Mouse (Mus musculus) heart, embryonic 15.5 days (tissue): ENCODE results near the gene Prr19. TPM values are rescaled to one million over a fixed set of nuclear protein-coding genes. Genes with fewer than 3 reads are reported as not detected.

Experiments
- ATAC-seq: fragments of 200-750 bp; cut with Nextera tagmentation; replicated peaks from 2 replicates; pipeline ENCODE4 v1.8.0; 2017; ENCODE audit warnings: low read depth, moderate TSS enrichment; ENCODE audit not compliant: insufficient number of reproducible peaks, insufficient read depth, low FRiP score
- H3K27ac ChIP-seq: fragments of 300-500 bp; sonication (generic); 2 replicates; pipeline ENCODE4 v1.5.1; 2015; ENCODE audit warnings: mild to moderate bottlenecking, inconsistent platforms
- H3K27me3 ChIP-seq: fragments of 300-500 bp; sonication (generic); 2 replicates; pipeline ENCODE4 v1.6.1; 2015; ENCODE audit warnings: inconsistent platforms
- H3K36me3 ChIP-seq: fragments of 300-500 bp; sonication (generic); 2 replicates; pipeline ENCODE4 v1.6.1; 2015; ENCODE audit warnings: mild to moderate bottlenecking, inconsistent platforms
- H3K4me1 ChIP-seq: fragments of 300-500 bp; sonication (generic); replicated peaks from 2 replicates; pipeline ENCODE4 v1.6.1; 2015; ENCODE audit warnings: inconsistent platforms
- H3K4me2 ChIP-seq: fragments of 300-500 bp; sonication (generic); 2 replicates; pipeline ENCODE4 v1.6.1; 2015; ENCODE audit warnings: inconsistent platforms, mild to moderate bottlenecking, moderate library complexity
- H3K4me3 ChIP-seq: fragments of 300-500 bp; sonication (generic); 2 replicates; pipeline ENCODE4 v1.5.1; 2015; ENCODE audit warnings: mild to moderate bottlenecking, inconsistent platforms
- H3K9ac ChIP-seq: fragments of 300-500 bp; sonication (generic); 2 replicates; pipeline ENCODE4 v1.6.1; 2015; ENCODE audit warnings: mild to moderate bottlenecking, inconsistent platforms
- H3K9me3 ChIP-seq: fragments of 300-500 bp; sonication (generic); replicated peaks from 2 replicates; pipeline ENCODE4 v1.6.1; 2016; ENCODE audit warnings: inconsistent platforms
- WGBS: fragments of 180-500 bp; shearing (Covaris S2); methylation state at CpG from one replicate; pipeline ENCODE4 v1.1.7; 2015; ENCODE audit warnings: mixed read lengths; 5-methylcytosine and 5-hydroxymethylcytosine counted together
- polyA plus RNA-seq: library from polyadenylated mRNA; unstranded; fragments of >200 nt; fragmentation: Nextera tagmentation; extraction: Ambion mirVana; gene quantifications from 2 replicates; pipeline ENCODE4 v1.2.1, GENCODE M21; 2015

Gene Prr19
- polyA plus RNA-seq, 1 experiment from 2014 or later = 0.10 TPM

- Histone ChIP-seq H3K27ac (peak overlapping the region; percentile 98), H3K27me3 (no peaks in the 10 kb centered on the region), H3K36me3 (no peaks in the 10 kb centered on the region), H3K9ac (peak overlapping the region; percentile 66), H3K4me3 (peak overlapping the region; percentile 83), H3K4me1 (peaks cover 74% of the 10 kb centered on the region), H3K4me2 (peak overlapping the region; percentile 80), H3K9me3 (no peaks in the 10 kb centered on the region)
- WGBS = 9% methylated on average over 4 of the region's 4 CpGs
- no peak for ATAC-seq
Measured at GRCm38 (mm10) chr7:25277998-25278340, 23.2 kb upstream of the Prr19 start.

- peak overlapping the region; percentile 98 for H3K27ac ChIP-seq
- peak overlapping the region; percentile 80 for H3K4me2 ChIP-seq
- peak overlapping the region; percentile 66 for H3K9ac ChIP-seq
- WGBS = under 1% methylated on average over 54 of the region's 60 CpGs
- H3K9me3 ChIP-seq = no peaks in the 10 kb centered on the region
- no peaks in the 10 kb centered on the region for H3K36me3 ChIP-seq
- H3K4me1 ChIP-seq = peaks cover 76% of the 10 kb centered on the region
- H3K4me3 ChIP-seq = peak overlapping the region; percentile 83
- peak; percentile 48 for ATAC-seq
- no peaks in the 10 kb centered on the region for H3K27me3 ChIP-seq
Measured at GRCm38 (mm10) chr7:25278341-25279075, 22.7 kb upstream of the Prr19 start.

- Histone ChIP-seq H3K4me2 (peak overlapping the region; percentile 80), H3K9me3 (no peaks in the 10 kb centered on the region), H3K27me3 (no peaks in the 10 kb centered on the region), H3K9ac (peak overlapping the region; percentile 66), H3K4me1 (peaks cover 76% of the 10 kb centered on the region), H3K27ac (peak overlapping the region; percentile 98), H3K4me3 (peak overlapping the region; percentile 83), H3K36me3 (no peaks in the 10 kb centered on the region)
- WGBS = under 1% methylated on average over 47 of the region's 49 CpGs
- peak; percentile 38 for ATAC-seq
Measured at GRCm38 (mm10) chr7:25279076-25279860, 21.9 kb upstream of the Prr19 start.

- peak overlapping the region; percentile 80 for H3K4me2 ChIP-seq
- H3K9ac ChIP-seq = peak overlapping the region; percentile 66
- peaks cover 4% of the 10 kb centered on the region; the same call in 1 of the 2 replicates for H3K36me3 ChIP-seq
- peak overlapping the region; percentile 83 for H3K4me3 ChIP-seq
- H3K27me3 ChIP-seq = no peaks in the 10 kb centered on the region
- H3K27ac ChIP-seq = peak overlapping the region; percentile 98
- ATAC-seq = peak; percentile 9
- peaks cover 76% of the 10 kb centered on the region for H3K4me1 ChIP-seq
- no peaks in the 10 kb centered on the region for H3K9me3 ChIP-seq
- 2% methylated on average over 6 of the region's 6 CpGs for WGBS
Measured at GRCm38 (mm10) chr7:25279861-25280791, 21.1 kb upstream of the Prr19 start.

GRCm38 (mm10) chr7:25281166-25281733 is 20.0 kb upstream of the Prr19 start:
- Histone ChIP-seq H3K27ac (peak overlapping the region; percentile 98), H3K4me3 (peak overlapping the region; percentile 83), H3K9me3 (no peaks in the 10 kb centered on the region), H3K4me1 (peaks cover 67% of the 10 kb centered on the region), H3K4me2 (peak overlapping the region; percentile 80), H3K36me3 (peaks cover 16% of the 10 kb centered on the region), H3K27me3 (no peaks in the 10 kb centered on the region), H3K9ac (peak overlapping the region; percentile 66)
- whole genome bisulfite sequencing = 18% methylated on average over 12 of the region's 12 CpGs
- ATAC-seq = no peak

GRCm38 (mm10) chr7:25281734-25282601 is 19.2 kb upstream of the Prr19 start:
- no peaks in the 10 kb centered on the region for H3K27me3 ChIP-seq
- peak overlapping the region; percentile 83 for H3K4me3 ChIP-seq
- H3K9me3 ChIP-seq = no peaks in the 10 kb centered on the region
- peak overlapping the region; percentile 98 for H3K27ac ChIP-seq
- peak overlapping the region; percentile 88 for H3K9ac ChIP-seq
- peak; percentile 78 for ATAC-seq
- peaks cover 59% of the 10 kb centered on the region for H3K4me1 ChIP-seq
- peak overlapping the region; percentile 80 for H3K4me2 ChIP-seq
- peaks cover 23% of the 10 kb centered on the region for H3K36me3 ChIP-seq
- under 1% methylated on average over 59 of the region's 108 CpGs for WGBS

GRCm38 (mm10) chr7:25282731-25283211 is 18.4 kb upstream of the Prr19 start:
- Histone ChIP-seq H3K4me1 (peaks cover 51% of the 10 kb centered on the region), H3K27ac (peak overlapping the region; percentile 98), H3K36me3 (peaks cover 31% of the 10 kb centered on the region), H3K27me3 (no peaks in the 10 kb centered on the region), H3K4me2 (peak overlapping the region; percentile 80), H3K4me3 (peak overlapping the region; percentile 83), H3K9ac (peak overlapping the region; percentile 88), H3K9me3 (no peaks in the 10 kb centered on the region)
- 1% methylated on average over 28 of the region's 36 CpGs for WGBS
- ATAC-seq = no peak

- WGBS = 4% methylated on average over 5 of the region's 5 CpGs
- Histone ChIP-seq H3K4me2 (peak overlapping the region; percentile 80), H3K4me3 (peak overlapping the region; percentile 83), H3K9ac (peak overlapping the region; percentile 88), H3K9me3 (no peaks in the 10 kb centered on the region), H3K27ac (peak overlapping the region; percentile 98), H3K36me3 (peaks cover 39% of the 10 kb centered on the region), H3K4me1 (peaks cover 49% of the 10 kb centered on the region), H3K27me3 (no peaks in the 10 kb centered on the region)
- no peak for ATAC-seq
Measured at GRCm38 (mm10) chr7:25283637-25284036, 17.6 kb upstream of the Prr19 start.

- Histone ChIP-seq H3K9me3 (no peaks in the 10 kb centered on the region), H3K9ac (peak overlapping the region; percentile 88), H3K4me2 (peak overlapping the region; percentile 80), H3K27ac (peak overlapping the region; percentile 98), H3K27me3 (no peaks in the 10 kb centered on the region), H3K36me3 (peaks cover 45% of the 10 kb centered on the region), H3K4me1 (peaks cover 49% of the 10 kb centered on the region), H3K4me3 (peak overlapping the region; percentile 83)
- no peak for ATAC-seq
- WGBS = 54% methylated on average over 2 of the region's 2 CpGs
Measured at GRCm38 (mm10) chr7:25284171-25284570, 17.0 kb upstream of the Prr19 start.

- H3K4me2 ChIP-seq = peak overlapping the region; percentile 80
- no peaks in the 10 kb centered on the region for H3K9me3 ChIP-seq
- no peaks in the 10 kb centered on the region for H3K27me3 ChIP-seq
- no peak for ATAC-seq
- WGBS = 60% methylated on average over 5 of the region's 5 CpGs
- 0 out of 2 replicates have a peak overlapping the region, but pooled peaks have one; percentile 83 for H3K4me3 ChIP-seq
- H3K27ac ChIP-seq = 0 out of 2 replicates have a peak overlapping the region, but pooled peaks have one; percentile 19
- peaks cover 51% of the 10 kb centered on the region for H3K36me3 ChIP-seq
- H3K4me1 ChIP-seq = peaks cover 46% of the 10 kb centered on the region
- peak overlapping the region; percentile 88; the same call in 1 of the 2 replicates for H3K9ac ChIP-seq
Measured at GRCm38 (mm10) chr7:25284766-25285165, 16.4 kb upstream of the Prr19 start.
